15 mouse cellular contexts compared by ENCODE assay signal in genomic region chr7:129793733-129794132, GRCm38 (mm10).
"Had no signal": no experiment of that assay in that cellular context is flagged by ENCODE, and none has a peak within 500 bp of the region (broad histone marks: within the 10 kb centered on the region; RNA-seq: fewer than 3 reads in every experiment).

No protein-coding gene starts in this region.

- H3K9me3 ChIP-seq: liver, embryonic 13.5 days; liver, embryonic 15.5 days; midbrain, embryonic 13.5 days; midbrain, embryonic 15.5 days; neural tube, embryonic 12.5 days had no signal

- H3K4me3 ChIP-seq: liver, embryonic 13.5 days; liver, embryonic 15.5 days; megakaryocyte, embryonic 14.5 days; midbrain, embryonic 13.5 days; midbrain, embryonic 15.5 days; neural tube, embryonic 12.5 days had no signal

- H3K9ac ChIP-seq: liver, embryonic 13.5 days; liver, embryonic 15.5 days; liver, postnatal 0 days; midbrain, embryonic 13.5 days; midbrain, embryonic 15.5 days; neural tube, embryonic 12.5 days had no signal

- H3K4me2 ChIP-seq: liver, embryonic 13.5 days; liver, embryonic 15.5 days; midbrain, embryonic 11.5 days; midbrain, embryonic 13.5 days; midbrain, embryonic 15.5 days; neural tube, embryonic 12.5 days had no signal

- ATAC-seq: liver, postnatal 0 days; midbrain, embryonic 13.5 days; midbrain, embryonic 15.5 days had no signal

- H3K36me3 ChIP-seq: liver, embryonic 13.5 days; liver, embryonic 15.5 days; midbrain, embryonic 13.5 days; midbrain, embryonic 15.5 days; neural tube, embryonic 12.5 days had no signal

- H3K27ac ChIP-seq: liver, embryonic 13.5 days; liver, embryonic 15.5 days; macrophage; midbrain, embryonic 13.5 days; midbrain, embryonic 15.5 days; neural tube, embryonic 12.5 days had no signal

- H3K27me3 ChIP-seq: liver, embryonic 13.5 days; liver, embryonic 15.5 days; megakaryocyte, embryonic 14.5 days; neural tube, embryonic 12.5 days had no signal

- H3K4me1 ChIP-seq: liver, embryonic 13.5 days; liver, embryonic 15.5 days; megakaryocyte, embryonic 14.5 days had no signal

- DNase-seq: liver, embryonic 13.5 days; liver, postnatal 0 days; lung, adult 2 months; lung, postnatal 10 days; right cerebral cortex, postnatal 14 days; thymus, adult 2 months; thymus, postnatal 25 days; thymus, postnatal 4 days had no signal
